Comparison of ENCODE assay signal across 8 mouse cellular contexts in the genomic region with DNA sequence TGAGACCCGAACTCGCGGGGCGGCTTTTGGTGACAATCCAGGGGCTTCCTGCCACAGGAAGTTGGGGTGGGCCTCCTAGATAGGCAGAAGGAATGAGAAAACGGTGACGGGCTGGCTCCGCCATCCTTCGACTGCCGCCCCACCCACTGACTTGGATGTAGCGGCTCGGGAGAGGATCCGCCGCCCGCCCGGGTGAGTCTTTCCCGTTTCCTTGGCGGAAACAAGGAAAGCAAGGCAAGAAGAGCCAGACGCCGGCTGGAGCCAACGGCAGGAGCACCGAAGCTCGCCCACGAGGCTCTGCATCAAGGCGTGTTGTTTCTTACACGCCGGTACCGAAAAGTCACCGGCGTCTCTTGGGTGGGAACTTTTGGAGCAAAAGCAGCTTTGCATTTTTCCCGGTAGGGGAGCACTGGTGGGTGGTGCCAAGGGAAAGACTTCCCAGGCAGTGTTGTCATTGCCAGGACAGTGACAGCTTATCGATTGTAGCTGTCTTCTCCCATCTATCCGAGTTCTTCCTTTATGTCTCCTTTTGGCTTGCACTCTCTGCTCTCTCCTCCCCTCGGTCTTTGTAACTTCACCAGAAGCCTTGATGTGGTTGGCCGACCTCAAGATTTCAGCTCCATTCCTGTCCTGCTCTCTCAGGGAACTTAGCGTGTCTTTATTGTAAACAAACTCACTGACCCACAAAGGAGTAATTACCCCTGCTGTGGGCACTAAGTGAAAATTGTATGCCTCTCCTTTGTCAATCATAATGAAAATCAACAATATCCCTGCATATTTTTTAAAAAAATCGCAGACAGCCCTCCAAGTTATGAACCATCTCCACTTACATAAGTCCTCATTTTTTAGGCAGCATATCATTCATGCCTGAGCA. TPM values are rescaled to one million over a fixed set of nuclear protein-coding genes. Genes with fewer than 3 reads are reported as not detected.
DNase-seq lines count a peak whose midpoint lies in the region; ATAC-seq and TF ChIP-seq lines count a peak whose summit lies in the region.

No protein-coding gene starts in this region.

- in situ Hi-C loops in ES-E14 (cut with MboI; ENCODE audit: low sequenced_read_pairs in 2 of 2, unreplicated experiment in 2 of 2) = no loop called here

- peak overlapping the region; percentile 78 for H3K9ac ChIP-seq in ES-E14 (ENCODE audit: insufficient read depth, low read depth, low read length, poor library complexity, severe bottlenecking)
- H3K9ac ChIP-seq in limb, embryonic 13.5 days = peak overlapping the region; percentile 89

- WGBS in limb, embryonic 13.5 days = under 1% methylated on average over 36 of the region's 36 CpGs

- peak overlapping the region; percentile 80 to 98 for H3K4me3 ChIP-seq in ES-E14 (ENCODE audit: insufficient read depth in 1 of 2, low read depth in 1 of 2, low read length in 2 of 2, poor library complexity in 1 of 2, severe bottlenecking in 1 of 2)
- peak overlapping the region; percentile 100 for H3K4me3 ChIP-seq in erythroblast, embryonic 14.5 days (replicated peaks)
- peak overlapping the region; percentile 84 for H3K4me3 ChIP-seq in limb, embryonic 13.5 days

- peaks cover 0 to 7% of the 10 kb centered on the region in 2 experiments; a peak in 2 of 4 replicates for H3K4me1 ChIP-seq in ES-E14 (ENCODE audit: control insufficient read depth in 2 of 2, insufficient read depth in 2 of 2, low read length in 2 of 2, poor library complexity in 1 of 2)
- H3K4me1 ChIP-seq in erythroblast, embryonic 14.5 days (ENCODE audit: control insufficient read depth) = peaks cover 50% of the 10 kb centered on the region
- H3K4me1 ChIP-seq in limb, embryonic 13.5 days = peaks cover 17% of the 10 kb centered on the region

- peak overlapping the region; percentile 48 for H3K27ac ChIP-seq in ES-E14 (ENCODE audit: insufficient read depth, low read depth, low read length, poor library complexity, severe bottlenecking)
- H3K27ac ChIP-seq in limb, embryonic 13.5 days = peak overlapping the region; percentile 84

- peak; percentile 79 for ATAC-seq in limb, embryonic 13.5 days (ENCODE audit: low FRiP score, low read depth)

- peak overlapping the region; percentile 89 for H3K4me2 ChIP-seq in limb, embryonic 13.5 days (replicated peaks)

- no peaks in the 10 kb centered on the region for H3K27me3 ChIP-seq in erythroblast, embryonic 14.5 days (ENCODE audit: control insufficient read depth)
- H3K27me3 ChIP-seq in limb, embryonic 13.5 days = no peaks in the 10 kb centered on the region

- DNase-seq in kidney, adult 9 months = peak; percentile 28
- no peak for DNase-seq in kidney, postnatal 36 days
- peak; percentile 45 for DNase-seq in ES-E14 (ENCODE audit: low read depth, low spot score)
- peak; percentile 2 to 10 for DNase-seq in natural killer cell, adult 2 months (ENCODE audit: low spot score in 2 of 2)
- no peak for DNase-seq in adrenal gland, postnatal 36 days
- no peak for DNase-seq in thymus, postnatal 14 days

- H3K36me3 ChIP-seq in ES-E14 (ENCODE audit: control insufficient read depth, insufficient read depth, low read length, poor library complexity, severe bottlenecking) = no peaks in the 10 kb centered on the region
- H3K36me3 ChIP-seq in erythroblast, embryonic 14.5 days (ENCODE audit: control insufficient read depth) = peaks cover 14% of the 10 kb centered on the region
- peaks cover 3% of the 10 kb centered on the region; the same call in 1 of the 2 replicates for H3K36me3 ChIP-seq in limb, embryonic 13.5 days

- no peaks in the 10 kb centered on the region for H3K9me3 ChIP-seq in ES-E14 (ENCODE audit: control insufficient read depth, insufficient read depth, low read depth, low read length)
- H3K9me3 ChIP-seq in erythroblast, embryonic 14.5 days (ENCODE audit: control insufficient read depth, low read length) = no peaks in the 10 kb centered on the region
- H3K9me3 ChIP-seq in limb, embryonic 13.5 days = no peaks in the 10 kb centered on the region

TF ChIP-seq in ES-E14, 5 proteins besides CTCF, POLR2A, EP300 and RAD21:
- TF ChIP-seq HCFC1 (IDR thresholded peaks at IDR 0.05; ENCODE audit: borderline replicate concordance, insufficient read depth, low read length) = peak; percentile 22
- no peak for TF ChIP-seq MAFK (IDR thresholded peaks at IDR 0.05; ENCODE audit: insufficient read depth, low read depth, low read length)

RNA-seq across cellular contexts. Expression of a gene that starts 0.5 kb away (rescaled TPM):
- total RNA-seq in ES-E14 (2012; rRNA removed) = 25.0 and 30.8 TPM in 2 replicates
- polyA plus RNA-seq in erythroblast, embryonic 14.5 days (2012) = 0.38 and 0.61 TPM in 2 replicates
- polyA plus RNA-seq in limb, embryonic 13.5 days (2015; fragmentation: Nextera tagmentation; extraction: Ambion mirVana) = 55.4 and 58.5 TPM in 2 replicates
- total RNA-seq in adrenal gland, postnatal 36 days (2021) = 10 to 100 TPM; 50.5 to 50.6 TPM

RNA-seq across cellular contexts. Expression of a gene that starts 0.8 kb away (rescaled TPM):
- 15.1 and 17.6 TPM in 2 replicates for total RNA-seq in ES-E14 (2012; rRNA removed)
- polyA plus RNA-seq in erythroblast, embryonic 14.5 days (2012) = 0.21 and 0.35 TPM in 2 replicates
- polyA plus RNA-seq in limb, embryonic 13.5 days (2015; fragmentation: Nextera tagmentation; extraction: Ambion mirVana) = 11.2 and 11.8 TPM in 2 replicates
- total RNA-seq in adrenal gland, postnatal 36 days (2021) = 10 to 100 TPM; 70.4 to 88.3 TPM

RNA-seq across cellular contexts. Expression of a gene that starts 41.4 kb away (rescaled TPM):
- 0.05 and 0.09 TPM in 2 replicates for total RNA-seq in ES-E14 (2012; rRNA removed)
- polyA plus RNA-seq in erythroblast, embryonic 14.5 days (2012) = 0.02 TPM in 1 of 2 replicates, not detected in the other
- 0.06 and 0.10 TPM in 2 replicates for polyA plus RNA-seq in limb, embryonic 13.5 days (2015; fragmentation: Nextera tagmentation; extraction: Ambion mirVana)
- under 1 TPM in 1 of 2 experiments, not detected in 1; 0.10 TPM for total RNA-seq in adrenal gland, postnatal 36 days (2021)

Comparison
In these comparisons a context has a peak if more than half of its experiments do, and no peak if none do; other contexts are left out.
1. DNase-seq: peak in kidney, adult 9 months (single experiment), ES-E14 (single experiment) and natural killer cell, adult 2 months (2 of 2); none in kidney, postnatal 36 days (0 of 2), adrenal gland, postnatal 36 days (0 of 2) and thymus, postnatal 14 days (single experiment).
2. Peak in every context shown above with its lines, with median percentiles within 50 percentile points of each other: H3K4me3 ChIP-seq.